Mouse (Mus musculus): ENCODE measurements around the gene Leo1.

- TF ChIP-seq GATA1 (IDR thresholded peaks at IDR 0.05; ENCODE audit: low read length): no peak
- TF ChIP-seq TAL1 (IDR thresholded peaks at IDR 0.05; ENCODE audit: low read length): no peak
Measured at GRCm38 (mm10) chr9:75463050-75463660, 21.8 kb downstream of the Leo1 start.
